Mouse (Mus musculus) left cerebral cortex, postnatal 14 days (tissue): ENCODE results near the gene Sctr. TPM values are rescaled to one million over a fixed set of nuclear protein-coding genes. Genes with fewer than 3 reads are reported as not detected.

Experiments
- DNase-seq, 2 experiments: peaks; one replicate each; pipeline ENCODE4 v3.0.0; 2021 to 2022; ENCODE audit warnings: low spot score in 2 of 2, mixed read lengths in 1 of 2
- intact Hi-C: fragments of 180-260 bp; cut with DNase I; formaldehyde crosslinking; loops from one replicate; pipeline ENCODE4 v1.15.1; 2025
- total RNA-seq, 2 experiments: library from RNA; stranded (reverse); gene quantifications; 2 replicates each; pipeline ENCODE4 v1.2.3; 2021

The Sctr gene
- total RNA-seq, 2 experiments from 2014 or later, result 0.76 to 0.90 TPM

- no peak for DNase-seq
- intact Hi-C loops, result no loop called here
Observed at GRCm38 (mm10) chr1:120089180-120089579, 82.5 kb downstream of the Sctr start.

- DNase-seq, result no peak
- intact Hi-C loops, result no loop called here
Observed at GRCm38 (mm10) chr1:120090880-120091570, 84.3 kb downstream of the Sctr start.

- peak; percentile 89 to 92 for DNase-seq
- intact Hi-C loops, result loop anchor here (2.0 kb wide), 1 partner anchor 61 kb away; no protein-coding TSS in a partner anchor
Observed at GRCm38 (mm10) chr1:120093482-120094134, 86.9 kb downstream of the Sctr start.

GRCm38 (mm10) chr1:120094920-120095319 is 88.2 kb downstream of the Sctr start:
- DNase-seq, result no peak
- intact Hi-C loops, result no loop called here

- intact Hi-C loops, result loop anchor here (2.0 kb wide), 1 partner anchor 48 kb away; no protein-coding TSS in a partner anchor
- peak; percentile 62 to 80 for DNase-seq
Observed at GRCm38 (mm10) chr1:120098327-120098726, 91.6 kb downstream of the Sctr start.

- DNase-seq, result peak in 1 of 2 experiments; percentile 53
- intact Hi-C loops, result loop anchor here (2.0 kb wide), 1 partner anchor 47 kb away; no protein-coding TSS in a partner anchor
Observed at GRCm38 (mm10) chr1:120099483-120099882, 92.8 kb downstream of the Sctr start.

GRCm38 (mm10) chr1:120100456-120101226 is 93.9 kb downstream of the Sctr start:
- intact Hi-C loops, result no loop called here
- DNase-seq, result no peak

- intact Hi-C loops, result no loop called here
- no peak for DNase-seq
Observed at GRCm38 (mm10) chr1:120101227-120101609, 94.5 kb downstream of the Sctr start.

- intact Hi-C loops, result no loop called here
- no peak for DNase-seq
Observed at GRCm38 (mm10) chr1:120105556-120105959, 98.9 kb downstream of the Sctr start.

GRCm38 (mm10) chr1:120109741-120110432 is 103.2 kb downstream of the Sctr start:
- no peak for DNase-seq
- intact Hi-C loops, result no loop called here

GRCm38 (mm10) chr1:120111766-120112165 is 105.1 kb downstream of the Sctr start:
- no peak for DNase-seq
- intact Hi-C loops, result no loop called here

- intact Hi-C loops, result no loop called here
- DNase-seq, result no peak
Observed at GRCm38 (mm10) chr1:120112251-120113187, 105.8 kb downstream of the Sctr start.

Other genes starting within 250 kb of the Sctr start
- gene Ptpn4, start 169.3 kb upstream of the Sctr start, total RNA-seq, result 10 to 100 TPM; 56.9 to 68.0 TPM
- gene Tmem177, start 93.7 kb upstream of the Sctr start, total RNA-seq, result 1 to 10 TPM; 6.2 to 7.1 TPM
- under 1 TPM; 0.38 to 0.59 TPM for gene Cfap221, start 9.7 kb upstream of the Sctr start, total RNA-seq
- gene Tmem37, start 67.2 kb downstream of the Sctr start, total RNA-seq, result 1 to 10 TPM; 1.7 to 1.8 TPM
- gene Dbi, start 114.2 kb downstream of the Sctr start, total RNA-seq, result 100 to 1,000 TPM; 281 to 285 TPM
- gene 3110009E18Rik, start 114.3 kb downstream of the Sctr start, total RNA-seq, result 1 to 10 TPM; 4.8 to 8.8 TPM